Mouse (Mus musculus): ENCODE results near the gene 2310039H08Rik.
A peak's percentile ranks its signal among the peaks of the same experiment; 100 is the strongest.

Gene 2310039H08Rik

GRCm38 (mm10) chr17:46772404-46773277 is at the start of gene 2310039H08Rik:
Gene 2310039H08Rik (plus strand): TSS chr17:46772635.
- DNase-seq (ENCODE audit: low spot score), result peak; percentile 88

DNA sequence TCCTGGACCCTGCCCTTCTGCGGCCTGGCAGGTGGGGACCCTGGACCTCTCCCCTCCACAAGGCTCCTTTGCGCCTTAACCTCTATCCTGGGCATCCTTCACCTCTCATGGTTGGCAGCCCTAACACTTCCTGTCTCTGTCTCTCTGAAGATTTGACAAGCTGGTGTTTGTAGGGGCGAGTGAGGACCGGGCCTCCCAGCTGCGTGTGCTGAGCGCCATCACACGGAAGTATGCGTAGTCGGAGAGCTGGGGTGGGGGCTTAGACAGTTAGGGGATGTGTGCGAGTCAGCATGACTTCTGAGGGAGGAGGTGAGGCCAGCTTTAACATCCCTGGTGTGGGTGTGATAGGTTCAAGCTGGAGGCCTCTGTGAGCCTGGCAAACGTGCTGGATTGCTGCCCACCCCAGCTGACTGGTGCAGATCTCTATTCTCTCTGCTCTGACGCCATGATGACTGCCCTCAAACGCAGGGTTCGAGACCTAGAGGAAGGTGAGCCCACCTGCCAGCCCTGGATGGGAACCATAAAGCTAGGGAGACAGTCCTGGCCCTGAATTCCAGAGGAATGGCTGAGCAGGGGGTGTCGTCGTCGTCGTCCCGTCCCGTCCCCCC is 47.9 kb upstream of the 2310039H08Rik start:
- DNase-seq (ENCODE audit: low spot score), result no peak

DNA sequence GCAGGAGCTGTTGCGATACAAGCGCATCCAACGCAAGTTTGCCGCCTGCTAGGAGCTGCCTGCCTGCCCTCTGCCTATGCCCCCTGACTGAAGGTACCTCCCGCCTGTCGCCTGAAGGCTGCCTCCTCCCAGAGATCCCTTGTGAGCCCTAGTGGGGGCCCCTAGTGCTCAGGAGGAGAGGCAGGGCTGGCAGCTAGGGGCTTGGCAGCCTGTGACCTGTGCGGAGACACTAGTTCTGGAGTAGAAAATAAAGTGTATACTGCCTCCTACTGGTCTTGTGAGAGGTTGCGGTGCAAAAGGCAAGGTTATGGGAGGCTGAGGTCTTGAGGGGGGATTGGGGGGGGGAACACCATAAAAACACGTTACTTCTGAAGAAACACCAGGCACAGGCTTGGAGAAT is 47.2 kb upstream of the 2310039H08Rik start:
- DNase-seq (ENCODE audit: low spot score), result no peak

DNA sequence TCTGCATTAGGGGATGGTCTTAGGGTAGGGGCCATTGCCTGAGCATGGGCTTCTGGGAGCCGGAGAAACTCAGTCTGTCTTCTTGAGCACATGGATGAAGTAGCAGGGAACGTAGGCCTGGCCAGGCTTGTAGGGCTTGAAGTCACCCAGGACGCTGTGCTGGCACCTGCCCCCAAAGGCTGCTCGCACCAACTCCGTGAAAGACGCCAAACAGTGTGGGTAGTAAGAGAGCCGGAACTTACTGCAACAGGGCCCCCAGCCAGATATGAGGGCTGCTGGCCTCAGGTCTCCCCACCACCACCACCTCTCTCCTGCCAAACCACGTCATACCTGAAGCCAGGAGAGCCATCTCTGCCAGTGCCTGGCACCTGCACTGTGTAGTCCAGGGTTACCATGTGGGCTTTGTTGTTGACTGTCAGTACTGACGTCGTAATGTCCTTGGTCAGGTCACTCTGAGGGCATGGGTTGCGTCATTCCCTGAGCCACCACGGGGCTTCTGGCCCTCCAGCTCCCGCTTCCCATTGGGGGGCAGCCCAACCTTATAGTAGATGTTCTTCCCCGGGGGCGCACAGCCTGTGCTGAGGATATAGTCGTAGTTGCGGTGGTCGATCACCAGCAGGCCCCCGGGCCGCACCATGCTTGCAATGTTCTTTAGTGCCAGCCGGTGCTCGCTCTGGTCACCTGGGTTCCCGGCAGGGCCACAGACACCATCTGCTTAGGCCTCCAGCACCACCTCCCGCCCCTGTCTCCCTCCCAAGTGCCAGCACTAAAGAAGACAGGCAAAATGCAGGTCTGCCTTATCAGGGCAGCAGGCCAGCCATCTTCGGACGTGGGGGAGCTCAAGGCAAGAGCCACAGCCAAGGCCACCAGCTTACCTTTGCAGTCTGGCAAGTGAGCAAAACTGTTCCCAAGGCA is 46.4 kb upstream of the 2310039H08Rik start:
- no peak for DNase-seq (ENCODE audit: low spot score)

GRCm38 (mm10) chr17:46727271-46727670 is 45.2 kb upstream of the 2310039H08Rik start:
- DNase-seq (ENCODE audit: low spot score), result no peak

- DNase-seq (ENCODE audit: low spot score), result peak; percentile 31
These were observed 44.4 kb upstream of the 2310039H08Rik start for GRCm38 (mm10) chr17:46728021-46728420.

DNA sequence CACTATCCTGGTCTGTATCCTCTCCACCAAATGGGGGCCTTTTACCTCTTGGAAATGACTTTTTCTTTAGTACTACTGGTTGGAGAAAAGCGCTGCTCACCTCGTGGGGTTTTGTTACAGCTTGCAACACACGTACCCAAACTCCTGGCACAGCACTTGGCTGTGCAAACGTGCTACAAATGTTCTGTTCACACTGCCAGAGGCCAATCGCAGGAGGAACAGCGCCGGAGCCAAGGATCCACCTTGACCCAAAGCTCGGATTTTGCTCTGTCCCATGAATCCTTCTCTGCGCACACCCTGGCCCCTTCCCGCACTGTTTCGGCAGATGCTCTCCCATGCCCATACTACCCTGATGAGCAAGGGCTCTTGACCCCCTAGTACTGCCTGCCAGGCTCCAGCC is 43.9 kb upstream of the 2310039H08Rik start:
- DNase-seq (ENCODE audit: low spot score), result no peak

GRCm38 (mm10) chr17:46728904-46729318 is 43.5 kb upstream of the 2310039H08Rik start, which contains the start of gene Gnmt:
Gene Gnmt (minus strand): TSS chr17:46729168.
- DNase-seq (ENCODE audit: low spot score), result peak; percentile 77

DNA sequence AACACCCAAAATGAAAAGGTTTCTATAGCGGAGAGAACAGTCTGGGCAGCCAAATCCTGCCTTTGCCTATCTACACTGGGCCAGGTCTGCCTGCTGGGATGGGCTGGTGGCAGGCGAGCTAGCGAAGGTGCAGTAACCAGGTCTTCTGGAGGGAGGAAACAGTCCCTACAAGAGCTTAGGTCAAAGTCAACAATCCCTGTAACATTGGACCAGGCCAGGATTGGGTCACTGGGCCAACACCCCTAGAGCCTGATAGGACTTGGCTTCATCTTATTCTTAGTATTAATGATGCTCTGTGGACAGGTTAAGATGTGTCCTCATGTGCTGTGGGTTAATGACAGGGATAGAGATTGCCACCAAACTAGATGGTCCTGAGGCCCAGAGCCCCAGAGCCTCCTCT is 38.4 kb upstream of the 2310039H08Rik start:
- no peak for DNase-seq (ENCODE audit: low spot score)

- DNase-seq (ENCODE audit: low spot score), result no peak
These were observed 37.1 kb upstream of the 2310039H08Rik start for GRCm38 (mm10) chr17:46735287-46735686.

DNA sequence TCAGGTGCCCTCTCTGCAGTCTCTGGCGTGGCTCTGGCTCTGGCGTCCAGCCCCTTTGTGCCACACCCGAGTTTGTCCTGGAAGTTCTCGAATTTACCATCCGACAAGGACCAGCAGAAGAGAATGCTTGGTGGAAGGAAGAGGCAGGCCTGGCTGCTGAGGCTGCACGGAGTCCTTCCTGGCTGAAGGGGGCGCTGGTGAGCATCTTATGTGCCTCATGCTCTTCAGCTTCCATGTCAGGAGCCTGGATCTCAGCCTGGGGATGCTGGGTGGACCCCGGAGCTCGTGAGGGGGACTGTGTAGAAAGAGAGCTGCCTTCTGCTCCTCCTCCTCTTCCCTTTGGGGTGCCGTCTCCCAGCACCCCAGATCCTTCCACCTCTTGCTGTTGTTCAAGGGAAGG is 36.3 kb upstream of the 2310039H08Rik start:
- peak; percentile 23 for DNase-seq (ENCODE audit: low spot score)

DNA sequence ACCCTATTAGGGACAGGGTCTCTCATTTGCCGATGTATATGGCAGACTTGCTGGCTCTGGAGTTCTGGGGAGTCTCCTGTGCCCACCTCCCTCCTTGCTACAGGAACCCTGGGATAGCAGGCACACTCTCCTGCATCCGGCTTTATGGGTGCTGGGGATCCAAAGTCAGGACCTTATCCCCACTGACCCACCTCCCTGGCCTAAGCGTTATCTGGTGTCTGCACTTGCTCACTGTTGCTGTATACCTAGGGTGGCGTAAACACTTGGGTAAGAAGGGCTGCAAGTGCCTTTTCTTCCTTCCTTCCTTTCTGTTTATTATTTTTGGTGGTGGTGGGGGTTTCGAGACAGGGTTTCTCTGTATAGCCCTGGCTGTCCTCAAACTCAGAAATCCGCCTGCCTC is 31.1 kb upstream of the 2310039H08Rik start:
- DNase-seq (ENCODE audit: low spot score), result no peak

- DNase-seq (ENCODE audit: low spot score), result peak; percentile 67
These were observed 29.4 kb upstream of the 2310039H08Rik start for GRCm38 (mm10) chr17:46742986-46743385.

- DNase-seq (ENCODE audit: low spot score), result no peak
These were observed 26.9 kb upstream of the 2310039H08Rik start for GRCm38 (mm10) chr17:46745506-46745905.

GRCm38 (mm10) chr17:46747234-46747633 is 25.2 kb upstream of the 2310039H08Rik start:
- no peak for DNase-seq (ENCODE audit: low spot score)

GRCm38 (mm10) chr17:46747806-46748205 is 24.6 kb upstream of the 2310039H08Rik start:
- no peak for DNase-seq (ENCODE audit: low spot score)

GRCm38 (mm10) chr17:46749282-46749681 is 23.2 kb upstream of the 2310039H08Rik start:
- no peak for DNase-seq (ENCODE audit: low spot score)

- no peak for DNase-seq (ENCODE audit: low spot score)
These were observed 21.9 kb upstream of the 2310039H08Rik start for GRCm38 (mm10) chr17:46750580-46750979.

GRCm38 (mm10) chr17:46751056-46751793 is 21.2 kb upstream of the 2310039H08Rik start:
- DNase-seq (ENCODE audit: low spot score), result peak; percentile 80

- DNase-seq (ENCODE audit: low spot score), result peak; percentile 98
These were observed 20.5 kb upstream of the 2310039H08Rik start, which contains the start of gene Cnpy3 for GRCm38 (mm10) chr17:46751794-46752556. Gene Cnpy3 (minus strand): TSS chr17:46752214.

DNA sequence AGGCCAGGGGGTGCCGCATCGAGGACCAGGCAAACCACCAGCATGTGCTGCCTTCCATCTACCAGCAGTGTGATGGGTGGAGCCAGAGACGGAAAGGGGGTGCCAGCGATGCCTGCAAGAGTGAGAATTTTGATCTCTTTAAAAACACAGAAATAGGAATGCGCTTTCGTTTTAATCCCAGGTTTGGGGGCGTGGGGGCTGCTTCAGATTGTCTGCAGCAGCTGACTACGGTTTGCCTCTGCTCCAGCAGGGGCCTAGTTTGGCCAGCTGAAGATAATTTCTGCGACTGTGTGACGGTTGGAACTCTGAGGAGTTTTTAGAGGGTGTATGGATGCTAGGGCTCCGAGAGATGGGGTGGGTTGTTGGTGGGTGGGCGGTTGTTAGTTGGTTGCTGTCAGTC is 13.7 kb upstream of the 2310039H08Rik start:
- DNase-seq (ENCODE audit: low spot score), result no peak

All from lung, postnatal 25 days (tissue).